Mouse (Mus musculus) ES-E14 (cell line): Measurements from ENCODE around the gene Vmn1r79.

Source experiments
- HCFC1 ChIP-seq: IDR thresholded peaks from 2 replicates; pipeline ENCODE4 v1.6.1; 2012; ENCODE audit warnings: low read length, inconsistent platforms, borderline replicate concordance; ENCODE audit not compliant: insufficient read depth
- ZC3H11A ChIP-seq: IDR thresholded peaks from 2 replicates; pipeline ENCODE4 v1.6.1; 2012; ENCODE audit warnings: low read depth, mild to moderate bottlenecking, inconsistent platforms, low read length, borderline replicate concordance

DNA sequence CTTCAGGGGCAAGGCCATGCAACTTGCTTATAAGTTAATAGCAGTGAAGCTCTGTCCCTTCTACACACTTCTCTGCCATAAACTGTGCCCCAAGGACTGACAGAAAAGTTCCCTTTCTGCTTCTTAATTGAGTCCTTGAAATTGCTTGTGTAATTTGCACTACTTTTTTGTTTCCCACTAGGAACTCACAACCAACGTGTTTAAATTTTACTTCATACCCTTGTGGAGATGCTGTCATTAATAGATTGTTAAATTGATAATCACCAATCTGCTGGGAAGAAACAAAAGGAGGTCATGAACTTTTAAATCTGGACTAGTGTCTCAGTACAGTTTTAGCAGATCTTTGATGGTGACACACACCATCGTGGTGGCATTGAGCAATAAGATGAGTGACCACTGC, 21.1 kb upstream of the Vmn1r79 start, which contains the start of gene Vmn1r78:
- TF ChIP-seq ZC3H11A, result no peak
- no peak for TF ChIP-seq HCFC1
